Mouse (Mus musculus): ENCODE measurements around the gene Vmn1r132. TPM values are rescaled to one million over a fixed set of nuclear protein-coding genes. Genes with fewer than 3 reads are reported as not detected.
"Not testable (repeated sequence)": the region's sequence is repeated elsewhere in the genome, so short reads cannot be mapped to it uniquely, and the experiment has no call there.

The Vmn1r132 gene
- total RNA-seq (2021), result not detected

GRCm38 (mm10) chr7:21613792-21614191, at the start of gene Vmn1r132:
Gene Vmn1r132, plus strand, starts transcription at chr7:21614092.
- DNase-seq, result not testable (repeated sequence)

Other genes with a start within 250 kb of the Vmn1r132 start
- gene Gm6882, start 181.3 kb upstream of the Vmn1r132 start, total RNA-seq (2021), result not detected
- not detected for gene Vmn1r130, start 102.3 kb upstream of the Vmn1r132 start, total RNA-seq (2021)
- gene Vmn1r131, start 68.0 kb upstream of the Vmn1r132 start, total RNA-seq (2021), result not detected
- gene Gm4175, start 147.4 kb downstream of the Vmn1r132 start, total RNA-seq (2021), result not detected
- gene Gm4177, start 182.6 kb downstream of the Vmn1r132 start, total RNA-seq (2021), result not detected
- not detected for gene Vmn1r135, start 218.3 kb downstream of the Vmn1r132 start, total RNA-seq (2021)
- gene Gm5725, start 230.2 kb downstream of the Vmn1r132 start, total RNA-seq (2021), result not detected

All from layer of hippocampus, postnatal 36 days (tissue).